Mouse (Mus musculus): ENCODE measurements at regions not wholly inside any gene's neighbourhood (a gene's known extent, or its start where the extent isn't known, plus 50 kb on each side); places are given as distances from the start of the nearest gene placed in this dataset.

DNA sequence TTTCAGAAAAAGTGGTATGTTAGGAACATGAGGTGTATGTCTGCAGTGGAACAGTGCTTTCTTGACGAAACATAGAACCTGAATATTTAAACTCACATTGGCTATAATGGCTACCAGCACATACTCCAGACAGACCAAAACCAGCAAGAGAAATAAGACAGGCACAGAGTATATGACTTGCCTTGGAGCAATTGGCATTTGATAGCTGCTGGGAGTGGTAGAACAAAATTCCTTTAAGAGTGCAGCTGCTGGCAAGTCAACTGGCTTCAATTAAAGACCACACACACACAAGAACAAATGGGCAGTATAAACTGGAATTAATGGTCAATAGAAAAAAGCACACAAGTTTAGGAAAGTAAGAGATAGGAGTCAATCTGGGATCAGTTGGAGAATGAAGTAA, 732.3 kb downstream of the Sis start:
- peak; percentile 9 for DNase-seq (ENCODE audit: low spot score)

DNA sequence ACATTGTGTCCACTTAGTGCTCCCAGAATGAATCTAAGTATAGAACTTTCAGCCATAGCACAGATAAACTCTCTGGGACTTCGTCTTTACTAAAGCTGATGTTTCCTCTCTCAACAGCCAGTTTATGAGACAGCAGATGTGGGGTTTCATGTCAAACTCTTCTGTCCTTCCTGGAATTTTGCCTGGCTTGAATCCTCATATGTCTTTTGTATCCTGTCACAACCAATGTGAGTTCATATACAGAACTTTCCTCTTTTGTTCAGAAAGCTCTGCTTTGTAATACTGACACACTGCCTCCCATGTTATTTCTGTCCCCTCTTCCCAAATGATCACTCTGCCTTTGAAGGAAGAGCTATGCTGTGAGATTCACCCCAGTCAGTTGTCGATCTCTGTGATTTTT, 739.8 kb downstream of the Sis start:
- no peak for DNase-seq (ENCODE audit: low spot score)
